Mouse (Mus musculus) heart, postnatal 0 days (tissue): ENCODE measurements around the gene Tspoap1.

ENCODE experiments used
- CTCF ChIP-seq: IDR thresholded peaks from 2 replicates; pipeline ENCODE4 v1.5.1; 2016; ENCODE audit warnings: antibody characterized with exemption, control low read depth, low read depth
- EP300 ChIP-seq: IDR thresholded peaks from 2 replicates; pipeline ENCODE4 v1.6.1; 2016; ENCODE audit warnings: antibody characterized with exemption, low read depth

DNA sequence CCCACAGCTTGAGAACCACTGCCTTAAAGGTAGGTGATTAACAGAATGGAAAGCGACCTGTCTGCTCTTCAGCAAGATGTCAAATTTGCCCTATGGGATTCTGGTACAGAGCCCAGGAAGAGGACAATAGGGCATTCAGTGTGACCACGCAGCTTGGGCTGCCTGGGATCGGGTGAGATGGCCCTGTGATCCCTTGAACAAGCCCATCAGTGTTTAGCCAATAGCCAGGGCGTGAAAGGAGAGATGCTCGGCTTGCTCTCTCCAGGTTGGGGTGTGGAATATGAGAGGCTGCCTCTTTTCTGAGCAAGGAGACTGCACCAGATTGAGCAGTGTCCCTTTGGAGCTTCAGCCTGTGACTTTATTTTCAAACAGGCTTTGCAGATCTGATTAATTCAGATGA lies 61.2 kb downstream of the Tspoap1 start:
- TF ChIP-seq CTCF = no peak
- TF ChIP-seq EP300 = no peak
